Mouse (Mus musculus) granulocyte monocyte progenitor cell, adult 5-6 weeks (primary cell): ENCODE measurements around the gene Galp. TPM values are rescaled to one million over a fixed set of nuclear protein-coding genes. Genes with fewer than 3 reads are reported as not detected.
"Not testable (repeated sequence)": the region's sequence is repeated elsewhere in the genome, so short reads cannot be mapped to it uniquely, and the experiment has no call there.

Experiments used
- ATAC-seq: replicated peaks from 2 replicates; pipeline ENCODE4 v1.8.0; 2016; ENCODE audit warnings: mild to moderate bottlenecking, moderate TSS enrichment, inconsistent platforms; ENCODE audit not compliant: poor library complexity, severe bottlenecking
- total RNA-seq, 2 experiments: library from RNA; stranded (forward) in 1 of 2; stranded (reverse) in 1 of 2; fragments of 200-712, 200-1000 nt in 1 of 2; fragments of >200 nt in 1 of 2; fragmentation: Nextera tagmentation in 1 of 2; gene quantifications; 2 replicates each; pipeline ENCODE4 v1.2.3; 2014 to 2017

Galp gene
- total RNA-seq, 2 experiments from 2014 or later = not detected

GRCm38 (mm10) chr7:6244361-6245292, 47.7 kb downstream of the Galp start:
- ATAC-seq = no peak

- no peak for ATAC-seq
Measured at GRCm38 (mm10) chr7:6252410-6252809, 55.5 kb downstream of the Galp start, which contains the start of gene Epp13. Epp13 (plus strand) TSS chr7:6252710.

- ATAC-seq = no peak
Measured at GRCm38 (mm10) chr7:6254451-6254850, 57.6 kb downstream of the Galp start.

- ATAC-seq = no peak
Measured at GRCm38 (mm10) chr7:6257386-6257785, 60.5 kb downstream of the Galp start.

GRCm38 (mm10) chr7:6258232-6259220, 61.6 kb downstream of the Galp start:
- ATAC-seq = no peak

GRCm38 (mm10) chr7:6260004-6260403, 63.1 kb downstream of the Galp start:
- ATAC-seq = not testable (repeated sequence)

GRCm38 (mm10) chr7:6262120-6262519, 65.2 kb downstream of the Galp start:
- ATAC-seq = no peak

GRCm38 (mm10) chr7:6262984-6263383, 66.1 kb downstream of the Galp start:
- no peak for ATAC-seq

GRCm38 (mm10) chr7:6265695-6266094, 68.8 kb downstream of the Galp start:
- ATAC-seq = peak; percentile 87

Other genes with a start within 250 kb of the Galp start
- gene Vmn1r65, start 186.1 kb upstream of the Galp start, total RNA-seq (2014; fragmentation: Nextera tagmentation) = not detected in 2 replicates
- gene Vmn1r65, start 186.1 kb upstream of the Galp start, total RNA-seq (2017) = not detected in 2 replicates
- gene Nlrp4c, start 151.9 kb upstream of the Galp start, total RNA-seq (2014; fragmentation: Nextera tagmentation) = not detected in 2 replicates
- not detected in 2 replicates for gene Nlrp4c, start 151.9 kb upstream of the Galp start, total RNA-seq (2017)
- gene Zfp787, start 41.1 kb upstream of the Galp start, total RNA-seq (2014; fragmentation: Nextera tagmentation) = 22.6 and 23.7 TPM in 2 replicates
- gene Zfp787, start 41.1 kb upstream of the Galp start, total RNA-seq (2017) = 20.2 and 32.4 TPM in 2 replicates
- gene Zfp444, start 24.9 kb upstream of the Galp start, total RNA-seq (2014; fragmentation: Nextera tagmentation) = 11.6 and 14.7 TPM in 2 replicates
- 20.1 and 23.3 TPM in 2 replicates for gene Zfp444, start 24.9 kb upstream of the Galp start, total RNA-seq (2017)
- gene Zscan5b, start 25.2 kb downstream of the Galp start, total RNA-seq (2014; fragmentation: Nextera tagmentation) = not detected in 2 replicates
- not detected in 2 replicates for gene Zscan5b, start 25.2 kb downstream of the Galp start, total RNA-seq (2017)
- not detected in 2 replicates for gene Epp13, start 55.6 kb downstream of the Galp start, total RNA-seq (2014; fragmentation: Nextera tagmentation)
- gene Epp13, start 55.6 kb downstream of the Galp start, total RNA-seq (2017) = not detected in 2 replicates
- 3.7 and 3.8 TPM in 2 replicates for gene Zfp667, start 89.5 kb downstream of the Galp start, total RNA-seq (2014; fragmentation: Nextera tagmentation)
- 1.4 and 2.8 TPM in 2 replicates for gene Zfp667, start 89.5 kb downstream of the Galp start, total RNA-seq (2017)
- gene Zfp583, start 134.2 kb downstream of the Galp start, total RNA-seq (2014; fragmentation: Nextera tagmentation) = 2.5 and 8.0 TPM in 2 replicates
- gene Zfp583, start 134.2 kb downstream of the Galp start, total RNA-seq (2017) = 1.3 and 2.1 TPM in 2 replicates
- gene Gm3854, start 146.7 kb downstream of the Galp start, total RNA-seq (2014; fragmentation: Nextera tagmentation) = 0.96 and 1.8 TPM in 2 replicates
- gene Gm3854, start 146.7 kb downstream of the Galp start, total RNA-seq (2017) = 0.31 TPM in 1 of 2 replicates, not detected in the other
- 1.8 and 2.9 TPM in 2 replicates for gene Zfp78, start 166.2 kb downstream of the Galp start, total RNA-seq (2014; fragmentation: Nextera tagmentation)
- 0.88 and 2.6 TPM in 2 replicates for gene Zfp78, start 166.2 kb downstream of the Galp start, total RNA-seq (2017)
- gene Zfp28, start 186.2 kb downstream of the Galp start, total RNA-seq (2014; fragmentation: Nextera tagmentation) = 1.9 and 2.0 TPM in 2 replicates
- 1.0 and 2.0 TPM in 2 replicates for gene Zfp28, start 186.2 kb downstream of the Galp start, total RNA-seq (2017)
- gene Smim17, start 201.6 kb downstream of the Galp start, total RNA-seq (2014; fragmentation: Nextera tagmentation) = not detected in 2 replicates
- not detected in 2 replicates for gene Smim17, start 201.6 kb downstream of the Galp start, total RNA-seq (2017)
- not detected in 2 replicates for gene Gm20715, start 213.2 kb downstream of the Galp start, total RNA-seq (2014; fragmentation: Nextera tagmentation)
- 0.15 TPM in 1 of 2 replicates, not detected in the other for gene Gm20715, start 213.2 kb downstream of the Galp start, total RNA-seq (2017)
- gene Olfr1344, start 241.6 kb downstream of the Galp start, total RNA-seq (2014; fragmentation: Nextera tagmentation) = not detected in 2 replicates
- not detected in 2 replicates for gene Olfr1344, start 241.6 kb downstream of the Galp start, total RNA-seq (2017)